ENCODE assay signal across 10 mouse cellular contexts in the genomic region with DNA sequence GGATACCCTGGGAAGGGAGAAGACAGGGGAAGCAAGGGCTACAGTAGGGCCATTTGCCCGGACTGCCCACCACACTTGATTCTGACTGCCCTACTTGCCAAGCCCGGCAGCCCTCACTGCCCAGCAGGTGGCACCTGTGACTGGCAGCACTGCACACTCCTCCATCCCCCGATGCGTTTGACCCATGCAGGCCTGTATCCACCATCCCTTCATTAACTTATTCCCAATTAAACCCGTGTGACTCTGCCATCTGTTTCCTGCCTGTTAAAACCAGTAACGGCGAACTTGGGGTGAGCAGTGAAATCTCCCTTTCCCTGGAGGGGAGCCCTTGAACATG. TPM values are rescaled to one million over a fixed set of nuclear protein-coding genes. Genes with fewer than 3 reads are reported as not detected.
A peak's percentile ranks its signal among the peaks of the same experiment; 100 is the strongest.
DNase-seq lines count a peak whose midpoint lies in the region; ATAC-seq and TF ChIP-seq lines count a peak whose summit lies in the region.
"Had no signal": no experiment of that assay in that cellular context is flagged by ENCODE, and none has a peak within 500 bp of the region (broad histone marks: within the 10 kb centered on the region; RNA-seq: fewer than 3 reads in every experiment).

No protein-coding gene starts in this region.

- 0 out of 2 replicates have a peak, but pooled peaks cover 3% of the 10 kb centered on the region for H3K4me1 ChIP-seq in liver, postnatal 0 days (ENCODE audit: insufficient read depth)
- no peaks in the 10 kb centered on the region for H3K4me1 ChIP-seq in liver, embryonic 11.5 days (replicated peaks; ENCODE audit: control insufficient read depth, insufficient read depth, low read length)
- H3K4me1 ChIP-seq: embryonic facial prominence, embryonic 15.5 days had no signal

- H3K4me3 ChIP-seq in liver, postnatal 0 days (ENCODE audit: low read depth, low read length) = no peak overlapping the region
- H3K4me3 ChIP-seq in liver, embryonic 11.5 days (ENCODE audit: low read depth, low read length) = no peak overlapping the region
- H3K4me3 ChIP-seq: embryonic facial prominence, embryonic 15.5 days had no signal

- no peak overlapping the region for H3K4me2 ChIP-seq in liver, postnatal 0 days (ENCODE audit: low read depth, low read length)
- H3K4me2 ChIP-seq in liver, embryonic 11.5 days = no peak overlapping the region
- H3K4me2 ChIP-seq: embryonic facial prominence, embryonic 15.5 days had no signal

- H3K9ac ChIP-seq in liver, postnatal 0 days (replicated peaks) = no peak overlapping the region
- no peak overlapping the region for H3K9ac ChIP-seq in liver, embryonic 11.5 days (ENCODE audit: low read depth, low read length)
- H3K9ac ChIP-seq: embryonic facial prominence, embryonic 15.5 days had no signal

- no peaks in the 10 kb centered on the region for H3K36me3 ChIP-seq in liver, postnatal 0 days (replicated peaks; ENCODE audit: insufficient read depth, low read length)
- H3K36me3 ChIP-seq in liver, embryonic 11.5 days (ENCODE audit: control insufficient read depth, insufficient read depth, low read length) = no peaks in the 10 kb centered on the region
- H3K36me3 ChIP-seq: embryonic facial prominence, embryonic 15.5 days had no signal

- peak; percentile 44 for DNase-seq in adrenal gland, postnatal 14 days
- DNase-seq in adrenal gland, postnatal 36 days = no peak
- DNase-seq in liver, postnatal 0 days = no peak
- DNase-seq in liver, embryonic 11.5 days (ENCODE audit: low spot score) = no peak
- DNase-seq in retina, embryonic 14.5 days (ENCODE audit: low spot score) = peak; percentile 20
- no peak for DNase-seq in ovary, adult 18-20 months (ENCODE audit: low spot score)
- no peak for DNase-seq in thymus, postnatal 0 days (ENCODE audit: low spot score)
- DNase-seq: right cerebral cortex, postnatal 4 days had no signal

- peak overlapping the region; percentile 67 for H3K27ac ChIP-seq in liver, postnatal 0 days (ENCODE audit: low read depth)
- no peak overlapping the region for H3K27ac ChIP-seq in liver, embryonic 11.5 days (ENCODE audit: low read depth, low read length)
- H3K27ac ChIP-seq: embryonic facial prominence, embryonic 15.5 days had no signal

- no peak for ATAC-seq in liver, postnatal 0 days
- no peak for ATAC-seq in liver, embryonic 11.5 days (replicated peaks; ENCODE audit: low FRiP score)
- ATAC-seq in common myeloid progenitor, adult 5-6 weeks (replicated peaks; ENCODE audit: low read depth, poor library complexity, severe bottlenecking) = peak; percentile 34

- TF ChIP-seq CTCF in liver, postnatal 0 days (IDR thresholded peaks at IDR 0.05; ENCODE audit: low read depth) = peak; percentile 47

- no peak for TF ChIP-seq EP300 in liver, postnatal 0 days (IDR thresholded peaks at IDR 0.05; ENCODE audit: low read depth)

- H3K27me3 ChIP-seq in liver, postnatal 0 days (ENCODE audit: insufficient read depth, low read length) = no peaks in the 10 kb centered on the region
- no peaks in the 10 kb centered on the region for H3K27me3 ChIP-seq in liver, embryonic 11.5 days (replicated peaks; ENCODE audit: control insufficient read depth, insufficient read depth, low read length)
- H3K27me3 ChIP-seq: embryonic facial prominence, embryonic 15.5 days had no signal

- 51% methylated on average over 7 of the region's 7 CpGs for WGBS in liver, postnatal 0 days (ENCODE audit: insufficient replicate concordance)
- 64% methylated on average over 7 of the region's 7 CpGs for WGBS in liver, embryonic 11.5 days

- no peaks in the 10 kb centered on the region; the same call in 1 of the 2 replicates for H3K9me3 ChIP-seq in liver, postnatal 0 days (ENCODE audit: low read length)
- no peaks in the 10 kb centered on the region for H3K9me3 ChIP-seq in liver, embryonic 11.5 days (ENCODE audit: control insufficient read depth, low read length)
- H3K9me3 ChIP-seq: embryonic facial prominence, embryonic 15.5 days had no signal

RNA-seq across cellular contexts. Expression of gene Ppp2r5c, which starts 9.6 kb away (rescaled TPM):
- 102 and 107 TPM in 2 replicates for total RNA-seq in adrenal gland, postnatal 14 days (2021)
- total RNA-seq in adrenal gland, postnatal 36 days (2021) = 100 to 1,000 TPM; 104 to 114 TPM
- polyA plus RNA-seq in liver, postnatal 0 days (2015; fragmentation: Nextera tagmentation; extraction: Ambion mirVana) = 53.3 and 55.5 TPM in 2 replicates
- polyA plus RNA-seq in liver, embryonic 11.5 days (2014; fragmentation: Nextera tagmentation; extraction: Ambion mirVana) = 138 and 151 TPM in 2 replicates
- total RNA-seq in common myeloid progenitor, adult 5-6 weeks (2017) = 222 and 243 TPM in 2 replicates
- polyA plus RNA-seq in thymus, postnatal 0 days (2015; fragmentation: Nextera tagmentation; extraction: Ambion mirVana) = 309 and 319 TPM in 2 replicates

Comparison
In these comparisons a context has a peak if more than half of its experiments do, and no peak if none do; other contexts are left out.
1. DNase-seq: peak in adrenal gland, postnatal 14 days (single experiment) and retina, embryonic 14.5 days (single experiment); none in adrenal gland, postnatal 36 days (0 of 2), liver, postnatal 0 days (single experiment), liver, embryonic 11.5 days (single experiment), ovary, adult 18-20 months (single experiment) and thymus, postnatal 0 days (single experiment).